Mouse (Mus musculus) midbrain, embryonic 11.5 days (tissue): Measurements from ENCODE around the gene Eapp. TPM values are rescaled to one million over a fixed set of nuclear protein-coding genes. Genes with fewer than 3 reads are reported as not detected.

ENCODE experiments used
- microRNA counts: library from miRNA; unstranded; fragments of <30 nt; microRNA quantifications from one replicate; lab custom pipeline; 2015
- microRNA-seq: library from miRNA; unstranded; fragments of <30 nt; microRNA quantifications from one replicate; pipeline ENCODE4, GENCODE M21; 2017
- polyA plus RNA-seq: library from polyadenylated mRNA; unstranded; fragments of >200 nt; fragmentation: Nextera tagmentation; extraction: Ambion mirVana; gene quantifications from 2 replicates; pipeline ENCODE4 v1.2.1, GENCODE M21; 2014

Gene Eapp
- polyA plus RNA-seq, 1 experiment from 2014 or later = 77.8 TPM

MicroRNAs encoded within 50 kb of the gene (microRNA counts, 519-probe panel; counts per million panel counts)
- microRNA mmu-miR-1892 (lab: Ali Mortazavi, UCI) = not detected

Small RNA genes lying within 50 kb of the gene (microRNA-seq; reads per million reads assigned to microRNA genes)
- not detected for gene Mir1892

Other genes starting within 250 kb of the Eapp start
- 213 and 221 TPM in 2 replicates for gene Sptssa, start 39.3 kb downstream of the Eapp start, polyA plus RNA-seq
- 251 and 261 TPM in 2 replicates for gene Snx6, start 99.8 kb upstream of the Eapp start, polyA plus RNA-seq
- gene Cfl2, start 167.0 kb upstream of the Eapp start, polyA plus RNA-seq = 278 and 287 TPM in 2 replicates